Mouse (Mus musculus) cerebellum, postnatal 10 days (tissue): ENCODE measurements around the gene Tjp3.
"Not testable (repeated sequence)": the region's sequence is repeated elsewhere in the genome, so short reads cannot be mapped to it uniquely, and the experiment has no call there.

Experiments used
- DNase-seq, 2 experiments: peaks; one replicate each; pipeline ENCODE4 v3.0.0; 2021; ENCODE audit warnings: mixed read lengths in 2 of 2

Gene Tjp3

GRCm38 (mm10) chr10:81230438-81231332 is 60.7 kb downstream of the Tjp3 start, which contains the start of gene Atcay:
Gene Atcay, minus strand, starts transcription at chr10:81230833.
- peak; percentile 88 to 90 for DNase-seq

- DNase-seq, result peak; percentile 58 to 62
Measured at GRCm38 (mm10) chr10:81229735-81230437, 61.5 kb downstream of the Tjp3 start.

GRCm38 (mm10) chr10:81223731-81224130 is 67.7 kb downstream of the Tjp3 start:
- not testable (repeated sequence) for DNase-seq
